Mouse (Mus musculus) lung, postnatal 0 days (tissue): ENCODE measurements at regions not wholly inside any gene's neighbourhood (a gene's known extent, or its start where the extent isn't known, plus 50 kb on each side); places are given as distances from the start of the nearest gene placed in this dataset.

Experiments used
- CTCF ChIP-seq: IDR thresholded peaks from 2 replicates; pipeline ENCODE4 v1.5.1; 2016; ENCODE audit warnings: antibody characterized with exemption, mild to moderate bottlenecking
- EP300 ChIP-seq: IDR thresholded peaks from 2 replicates; pipeline ENCODE4 v1.6.1; 2016; ENCODE audit warnings: antibody characterized with exemption, mild to moderate bottlenecking, control low read depth

DNA sequence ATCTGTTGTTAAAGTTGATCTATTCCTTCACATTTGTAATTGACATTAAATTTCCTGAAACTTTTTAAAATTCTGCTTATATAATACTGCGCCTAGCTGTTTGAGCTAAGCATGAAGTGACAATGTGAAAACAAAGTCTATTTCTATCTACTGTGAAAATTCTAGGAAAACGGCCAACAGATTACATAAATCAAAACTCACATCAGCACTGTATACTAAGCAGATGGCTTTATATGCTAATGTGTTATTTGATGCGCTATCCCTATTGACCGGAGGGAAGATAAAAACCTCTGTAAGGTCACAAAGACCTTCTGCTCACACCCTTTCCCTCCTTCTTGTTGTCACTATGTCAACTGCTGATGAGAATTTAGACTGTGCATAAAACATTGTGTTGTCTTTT is 357.7 kb downstream of the Plod2 start:
- TF ChIP-seq CTCF, result no peak
- TF ChIP-seq EP300, result no peak
